Mouse (Mus musculus): ENCODE measurements around the gene Wipf3.

The Wipf3 gene

GRCm38 (mm10) chr6:54429447-54430194, at the start of gene Wipf3:
Gene Wipf3 (plus strand): TSS chr6:54429603.
- DNase-seq, result peak; percentile 73 to 88

DNA sequence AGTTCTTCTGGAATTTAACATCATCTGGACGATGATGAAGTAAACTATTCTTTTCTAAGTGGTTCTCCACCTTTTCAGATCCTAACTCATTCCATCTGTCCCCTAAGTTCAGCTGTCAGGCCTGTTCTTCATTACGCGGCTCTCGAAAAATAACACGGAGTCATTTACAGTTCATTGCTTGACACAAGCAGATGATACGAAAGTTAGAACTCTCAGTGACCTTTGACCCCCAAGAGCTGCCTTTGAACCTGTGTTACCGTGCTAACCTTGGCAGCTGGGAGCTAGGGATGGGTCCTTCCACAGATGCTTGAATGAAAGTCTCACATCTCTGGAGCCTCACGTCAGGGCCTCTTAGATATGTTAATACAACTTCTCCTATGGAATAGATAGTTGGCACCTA, 46.8 kb upstream of the Wipf3 start:
- DNase-seq, result no peak

GRCm38 (mm10) chr6:54383893-54384524, 45.4 kb upstream of the Wipf3 start:
- no peak for DNase-seq

- no peak for DNase-seq
Observed at GRCm38 (mm10) chr6:54384777-54385176, 44.6 kb upstream of the Wipf3 start.

DNA sequence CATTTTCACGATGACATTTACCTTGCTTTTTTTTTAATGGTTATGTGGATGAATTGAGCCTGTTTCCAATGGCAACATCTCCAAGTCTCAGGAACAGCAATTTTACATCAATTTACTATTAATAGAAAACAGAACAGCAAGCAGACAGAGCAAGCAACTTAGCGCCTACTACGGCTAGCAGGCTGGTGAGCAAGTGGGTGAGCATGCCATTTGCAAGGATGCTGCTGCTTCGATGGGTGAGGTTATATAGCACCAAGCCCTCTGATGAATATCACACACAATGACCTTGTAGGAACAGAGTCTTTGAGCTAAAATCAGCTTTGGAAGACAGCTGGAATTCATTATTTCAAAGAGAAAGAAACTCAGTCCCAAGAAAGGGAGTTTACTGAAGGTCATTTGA, 43.0 kb upstream of the Wipf3 start:
- no peak for DNase-seq

DNA sequence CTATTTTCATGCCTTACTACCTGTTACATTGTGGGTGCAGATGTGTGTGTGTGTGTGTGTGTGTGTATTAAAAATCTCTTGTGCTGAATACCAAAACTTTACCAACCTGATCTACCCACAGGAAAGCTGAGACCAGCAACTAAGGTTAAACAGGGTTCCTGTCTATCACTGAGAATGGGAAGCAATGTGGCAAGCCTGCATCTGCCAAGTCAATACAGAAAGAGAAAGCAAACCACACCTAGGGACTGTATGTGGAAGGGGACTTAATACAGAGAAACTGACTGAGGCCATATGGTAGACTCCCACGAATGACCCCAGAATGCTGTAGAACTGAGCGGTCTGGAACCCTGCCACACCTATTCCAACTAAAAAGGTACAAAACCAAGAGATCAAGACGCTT, 42.4 kb upstream of the Wipf3 start:
- no peak for DNase-seq

GRCm38 (mm10) chr6:54387751-54388150, 41.7 kb upstream of the Wipf3 start:
- no peak for DNase-seq

DNA sequence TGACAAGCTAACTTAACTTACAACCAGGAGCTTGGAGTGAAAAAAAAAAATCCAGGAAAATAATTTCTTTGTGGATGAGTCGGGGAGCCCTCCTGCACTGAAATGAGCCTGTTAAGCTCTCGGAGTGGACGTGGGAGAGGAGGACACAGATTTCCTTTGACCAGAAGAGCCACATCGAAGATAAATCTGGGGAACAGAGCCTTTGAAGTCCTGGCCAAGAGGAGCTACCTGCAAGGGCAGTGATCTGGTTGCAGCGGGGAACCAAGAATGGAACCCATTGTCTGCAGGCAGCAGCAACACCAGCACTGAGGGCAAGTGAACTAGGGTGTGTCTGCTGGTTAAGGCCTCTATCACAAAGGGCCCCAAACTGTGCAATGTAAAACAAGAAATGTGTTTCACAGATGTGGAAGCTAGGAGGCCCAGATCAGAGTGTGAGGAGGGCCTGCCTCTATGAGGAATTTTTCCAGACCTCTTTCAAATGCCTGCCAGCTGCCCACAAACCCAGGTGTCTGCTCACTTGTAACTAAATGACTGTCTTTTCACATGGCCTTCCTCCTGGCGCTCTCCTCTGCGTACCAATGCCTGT, 40.6 kb upstream of the Wipf3 start:
- no peak for DNase-seq

DNA sequence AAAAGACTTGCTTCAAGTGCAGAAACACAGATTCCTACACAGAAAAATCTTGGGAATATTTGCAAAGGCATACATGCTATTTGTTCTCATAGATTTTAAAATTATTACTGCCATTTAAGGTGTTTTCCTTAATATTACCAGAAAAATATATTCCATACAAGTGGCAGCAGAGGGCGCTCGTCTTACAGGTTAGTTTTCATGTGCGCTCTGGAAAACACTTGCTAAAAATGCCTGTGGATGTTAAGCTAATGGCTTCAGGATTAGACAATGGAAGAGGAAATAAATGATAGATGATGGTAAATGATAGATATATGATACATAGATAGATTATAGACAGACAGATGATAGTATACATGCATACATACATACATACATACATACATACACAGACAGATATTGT, 37.6 kb upstream of the Wipf3 start:
- DNase-seq, result peak in 1 of 2 experiments; percentile 45

DNA sequence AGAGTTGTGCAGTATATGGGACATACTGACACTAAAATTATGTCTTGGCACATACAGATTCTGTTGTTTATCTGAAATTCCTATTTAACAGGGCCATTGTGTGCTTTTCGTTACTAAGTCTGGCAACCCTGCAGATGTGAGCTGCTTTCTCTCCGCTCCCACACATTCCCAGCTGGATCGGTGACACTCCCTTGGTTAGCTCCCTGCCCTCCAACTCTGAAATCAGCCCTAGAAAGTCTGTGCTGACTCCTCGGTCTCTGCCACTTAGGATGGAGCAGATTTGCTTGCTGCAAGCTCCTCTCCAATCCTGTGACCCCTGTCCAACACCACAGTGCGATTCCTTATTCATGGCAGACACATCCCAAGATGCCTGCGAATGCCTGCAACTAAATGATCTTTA, 35.5 kb upstream of the Wipf3 start:
- DNase-seq, result no peak

DNA sequence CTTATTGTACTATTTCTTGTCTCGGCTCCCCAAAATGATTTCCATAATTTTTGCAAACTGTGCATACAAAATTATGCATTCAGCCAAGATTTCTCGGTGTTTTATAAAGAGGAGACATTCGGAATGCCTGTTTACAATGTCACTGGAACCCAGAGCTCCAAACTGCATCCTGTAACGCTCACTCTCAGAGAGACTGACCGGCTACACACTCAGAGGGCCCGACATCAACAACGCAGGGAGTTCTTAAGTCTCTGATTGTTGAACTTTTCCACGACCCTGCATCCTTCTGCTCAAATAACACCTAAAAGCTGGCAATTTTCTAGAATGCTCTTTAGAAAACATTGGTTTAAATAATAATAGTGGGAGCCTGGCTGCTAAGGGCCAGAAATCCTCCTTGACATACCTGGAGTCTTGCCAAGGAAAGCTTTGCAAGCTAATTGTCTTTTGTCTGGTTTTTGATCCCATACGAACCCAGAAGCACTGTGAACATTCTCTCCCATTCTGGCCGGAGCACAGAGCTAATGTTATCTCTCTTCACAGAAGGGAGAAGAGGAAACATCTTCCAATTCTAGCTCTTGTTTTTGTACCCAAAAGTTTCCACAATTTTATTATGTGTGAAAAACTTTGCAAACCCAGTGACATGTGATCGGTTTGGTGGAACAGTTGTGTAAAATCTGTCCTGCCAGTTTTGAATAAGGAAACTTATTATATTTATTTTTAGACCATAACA, 30.0 kb upstream of the Wipf3 start:
- no peak for DNase-seq

DNA sequence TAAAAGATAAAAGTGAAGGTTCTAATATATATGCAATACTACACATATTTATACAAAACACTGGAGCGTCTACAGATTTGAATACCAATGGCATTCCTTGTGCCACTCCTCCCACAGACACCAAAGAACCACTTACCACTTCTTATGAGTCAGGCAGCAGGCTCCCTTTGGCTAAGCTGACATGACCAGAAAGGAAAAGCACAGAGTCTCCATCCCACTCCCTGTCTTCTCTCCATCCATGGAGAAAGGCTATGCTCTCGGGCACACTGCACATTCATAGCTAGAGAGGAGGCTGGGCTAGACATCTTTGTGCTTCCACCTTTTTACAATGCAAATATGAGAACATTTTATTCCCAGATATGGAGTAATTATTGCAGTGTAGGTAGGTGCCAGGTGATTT, 27.9 kb upstream of the Wipf3 start:
- no peak for DNase-seq

DNA sequence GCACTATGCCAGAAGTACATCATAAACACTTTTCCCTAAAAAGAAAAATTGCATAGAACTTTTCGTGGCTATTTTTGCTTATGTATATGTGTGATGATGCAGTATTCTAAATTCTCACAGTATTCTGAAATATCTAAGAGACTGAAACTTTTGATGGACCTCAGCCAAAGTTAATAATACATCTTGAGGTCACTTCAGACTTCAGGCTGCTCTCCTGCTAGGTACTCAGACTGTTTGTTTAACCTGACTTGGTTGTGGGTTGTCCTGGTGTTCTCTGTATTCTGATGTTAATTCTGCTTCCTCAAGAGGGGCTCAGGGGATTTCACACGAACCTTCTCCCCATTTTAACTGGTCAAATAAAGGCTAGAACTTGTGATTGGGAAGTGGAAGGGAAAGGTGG, 24.5 kb upstream of the Wipf3 start:
- DNase-seq, result no peak

GRCm38 (mm10) chr6:54406116-54406515, 23.3 kb upstream of the Wipf3 start:
- no peak for DNase-seq

GRCm38 (mm10) chr6:54409271-54409670, 20.1 kb upstream of the Wipf3 start:
- no peak for DNase-seq

GRCm38 (mm10) chr6:54410451-54410850, 19.0 kb upstream of the Wipf3 start:
- DNase-seq, result no peak

- DNase-seq, result no peak
Observed at GRCm38 (mm10) chr6:54411591-54411990, 17.8 kb upstream of the Wipf3 start.

- no peak for DNase-seq
Observed at GRCm38 (mm10) chr6:54412879-54413278, 16.5 kb upstream of the Wipf3 start.

- DNase-seq, result no peak
Observed at GRCm38 (mm10) chr6:54425230-54425629, 4.2 kb upstream of the Wipf3 start.

GRCm38 (mm10) chr6:54428850-54429446, 455 bp upstream of the Wipf3 start:
- no peak for DNase-seq

DNA sequence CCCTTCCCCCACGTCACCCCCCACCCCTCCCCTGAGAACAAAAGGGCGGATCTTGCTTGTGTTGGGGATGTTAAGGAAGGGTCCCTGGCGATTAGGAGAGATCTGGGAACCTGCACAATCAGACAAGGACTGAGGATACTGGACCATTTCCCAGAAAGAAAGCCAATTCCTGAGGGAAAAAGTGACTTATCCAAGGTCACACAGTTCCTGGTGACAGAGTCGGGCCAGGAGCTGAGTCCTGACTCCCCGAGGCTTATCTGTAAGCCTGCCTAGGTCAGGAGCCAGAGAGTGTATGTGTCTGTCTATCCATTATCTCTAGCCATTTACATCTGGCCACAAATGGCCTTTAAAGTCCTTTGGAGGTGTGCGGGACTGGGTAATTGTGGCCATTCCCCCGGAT, 818 bp downstream of the Wipf3 start:
- DNase-seq, result no peak

- no peak for DNase-seq
Observed at GRCm38 (mm10) chr6:54431761-54432160, 2.4 kb downstream of the Wipf3 start.

GRCm38 (mm10) chr6:54432191-54432590, 2.8 kb downstream of the Wipf3 start:
- no peak for DNase-seq

Measured in lung, postnatal 4 days (tissue).